Mouse (Mus musculus) midbrain, embryonic 14.5 days (tissue): Measurements from ENCODE around the gene Npc2. TPM values are rescaled to one million over a fixed set of nuclear protein-coding genes. Genes with fewer than 3 reads are reported as not detected.

ENCODE experiments used
- ATAC-seq: fragments of 200-750 bp; cut with Nextera tagmentation; 2 replicates; pipeline ENCODE4 v1.8.0; 2017; ENCODE audit warnings: moderate number of reproducible peaks, moderate library complexity; ENCODE audit not compliant: low FRiP score, low TSS enrichment
- DNase-seq: peaks from one replicate; pipeline ENCODE4 v3.0.0-alpha.2; 2015
- H3K27ac ChIP-seq: fragments of 300-500 bp; sonication (generic); replicated peaks from 2 replicates; pipeline ENCODE4 v1.5.1; 2014; ENCODE audit warnings: mild to moderate bottlenecking, low read depth, low read length, moderate library complexity
- H3K27me3 ChIP-seq: fragments of 300-500 bp; sonication (generic); 2 replicates; pipeline ENCODE4 v1.6.1; 2014; ENCODE audit warnings: low read length, control low read depth, mixed read lengths; ENCODE audit not compliant: control insufficient read depth, insufficient read depth
- H3K36me3 ChIP-seq: fragments of 300-500 bp; sonication (generic); 2 replicates; pipeline ENCODE4 v1.6.1; 2014; ENCODE audit warnings: low read length, control low read depth; ENCODE audit not compliant: control insufficient read depth, insufficient read depth
- H3K4me1 ChIP-seq: fragments of 300-500 bp; sonication (generic); 2 replicates; pipeline ENCODE4 v1.6.1; 2014; ENCODE audit warnings: mild to moderate bottlenecking, antibody characterized with exemption, low read length, control low read depth; ENCODE audit not compliant: control insufficient read depth, insufficient read depth
- H3K4me2 ChIP-seq: fragments of 300-500 bp; sonication (generic); 2 replicates; pipeline ENCODE4 v1.6.1; 2014; ENCODE audit warnings: mild to moderate bottlenecking, low read length, moderate library complexity
- H3K4me3 ChIP-seq: fragments of 300-500 bp; sonication (generic); replicated peaks from 2 replicates; pipeline ENCODE4 v1.5.1; 2014; ENCODE audit warnings: low read depth, low read length
- H3K9ac ChIP-seq: fragments of 300-500 bp; sonication (generic); replicated peaks from 2 replicates; pipeline ENCODE4 v1.6.1; 2014; ENCODE audit warnings: mild to moderate bottlenecking, low read length, moderate library complexity
- H3K9me3 ChIP-seq: fragments of 300-500 bp; sonication (generic); 2 replicates; pipeline ENCODE4 v1.6.1; 2016; ENCODE audit warnings: low read length, control low read depth, mixed read lengths; ENCODE audit not compliant: control insufficient read depth
- WGBS: fragments of 180-500 bp; shearing (Covaris S2); extraction: QIAGEN DNeasy Blood & Tissue Kit; methylation state at CpG from one replicate; pipeline ENCODE4 v1.1.7; 2014; 5-methylcytosine and 5-hydroxymethylcytosine counted together
- polyA plus RNA-seq: library from polyadenylated mRNA; unstranded; fragments of >200 nt; fragmentation: Nextera tagmentation; extraction: Ambion mirVana; gene quantifications from 2 replicates; pipeline ENCODE4 v1.2.1, GENCODE M21; 2014

Gene Npc2
- 56.2 and 61.0 TPM in 2 replicates for polyA plus RNA-seq

DNA sequence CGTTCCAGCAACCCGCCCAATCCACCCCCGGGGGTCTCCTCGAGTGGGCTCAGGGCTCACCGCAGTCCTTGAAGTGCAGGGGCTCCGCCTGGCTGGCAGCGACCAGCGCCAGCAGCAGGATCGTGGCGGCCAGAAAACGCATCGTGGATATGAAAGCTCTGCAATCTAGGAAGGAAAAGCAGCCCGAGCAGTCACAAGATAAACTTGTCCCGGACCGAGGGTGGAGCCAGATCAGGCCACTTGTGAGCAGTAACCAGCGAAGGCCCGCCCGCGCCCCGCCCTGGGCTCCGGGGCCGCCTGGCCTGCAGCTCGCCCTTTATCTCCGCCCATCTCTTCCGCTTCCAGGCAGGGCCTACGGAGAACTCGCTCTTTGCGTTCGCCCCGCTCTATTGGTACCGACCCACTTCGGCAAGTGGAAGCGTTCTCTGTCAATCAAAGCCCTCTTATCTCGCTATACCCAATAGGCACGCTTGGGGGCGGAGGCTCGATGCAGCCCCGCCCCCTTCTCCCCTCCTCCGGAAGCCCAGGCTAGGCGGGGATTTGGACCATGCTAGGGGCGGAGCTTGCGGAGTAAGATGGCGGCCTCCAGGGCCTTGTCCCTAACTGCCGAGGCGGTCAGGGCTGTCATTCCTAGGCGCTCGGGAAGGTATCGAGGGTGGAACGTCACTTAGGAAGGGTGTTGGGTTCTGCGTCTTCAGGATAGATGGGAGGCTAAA is at the start of gene Npc2, which contains the start of gene Isca2:
TSS of gene Npc2 (minus strand) at position 427 of the 716 bp plus-strand sequence.
TSS of gene Isca2 (plus strand) at position 526 of the 716 bp plus-strand sequence.
- under 1% methylated on average over 50 of the region's 50 CpGs for WGBS
- no peaks in the 10 kb centered on the region for H3K27me3 ChIP-seq
- peaks cover 20% of the 10 kb centered on the region for H3K4me1 ChIP-seq
- H3K9ac ChIP-seq = peak within 1 kb of the TSS; percentile 74
- H3K4me3 ChIP-seq = peak within 1 kb of the TSS; percentile 79
- ATAC-seq (peak; percentile 98), DNase-seq (peak; percentile 100)
- peaks cover 6% of the 10 kb centered on the region; the same call in 1 of the 2 replicates for H3K36me3 ChIP-seq
- H3K27ac ChIP-seq = peak within 1 kb of the TSS; percentile 85
- no peaks in the 10 kb centered on the region for H3K9me3 ChIP-seq
- H3K4me2 ChIP-seq = peak within 1 kb of the TSS; percentile 81

DNA sequence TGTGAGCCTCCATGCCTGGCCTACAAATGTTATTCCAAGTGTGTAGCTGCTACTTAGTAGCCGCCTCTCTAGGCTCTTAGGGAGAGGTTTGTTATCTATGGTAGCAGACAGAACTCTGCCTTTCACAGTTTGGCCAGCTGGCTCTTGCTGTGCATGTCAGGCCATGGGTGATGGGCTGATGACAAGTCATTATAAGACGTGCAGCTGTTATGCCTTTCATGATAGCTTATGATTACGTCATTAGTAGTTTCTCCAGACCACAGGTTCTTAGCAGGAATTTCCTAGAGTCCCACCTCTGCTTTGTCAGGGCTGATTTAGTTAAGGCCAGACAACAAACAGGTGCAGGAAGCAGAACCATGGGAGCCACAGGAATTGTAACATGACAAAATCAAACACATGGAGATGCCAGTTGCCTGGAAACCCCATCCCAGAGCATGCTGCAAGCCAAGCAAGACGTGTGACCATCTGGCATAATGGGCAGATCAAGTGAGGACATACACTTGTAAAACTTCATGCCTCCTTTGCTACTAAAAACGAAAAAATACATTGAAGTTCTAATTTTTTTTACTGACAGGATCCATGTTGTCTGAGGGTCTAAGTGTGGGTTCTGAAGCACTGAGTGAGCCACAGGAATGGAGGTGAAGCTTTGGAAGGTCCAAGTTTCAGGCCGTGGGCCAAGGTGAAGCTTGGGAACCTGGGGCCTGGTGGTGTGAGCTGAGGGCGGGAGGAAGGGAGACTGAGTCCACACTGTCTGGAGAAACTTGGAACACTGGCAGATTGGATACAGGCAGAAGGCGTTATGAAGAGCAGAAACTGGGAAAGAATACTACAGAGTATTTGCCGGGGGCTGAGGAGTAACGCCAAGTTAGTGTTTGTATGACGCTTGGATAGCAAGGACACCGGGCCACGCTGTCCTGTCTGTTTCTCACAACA is 46.5 kb upstream of the Npc2 start:
- ATAC-seq = no peak
- no peaks in the 10 kb centered on the region for H3K9me3 ChIP-seq
- H3K4me3 ChIP-seq = no peak overlapping the region
- no peaks in the 10 kb centered on the region for H3K36me3 ChIP-seq
- no peaks in the 10 kb centered on the region for H3K4me1 ChIP-seq
- H3K4me2 ChIP-seq = no peak overlapping the region
- 87% methylated on average over 13 of the region's 13 CpGs for WGBS
- DNase-seq = no peak
- H3K27ac ChIP-seq = no peak overlapping the region
- H3K9ac ChIP-seq = no peak overlapping the region
- no peaks in the 10 kb centered on the region for H3K27me3 ChIP-seq

- Histone ChIP-seq H3K4me3 (no peak overlapping the region), H3K4me2 (no peak overlapping the region), H3K36me3 (no peaks in the 10 kb centered on the region), H3K27me3 (no peaks in the 10 kb centered on the region), H3K9ac (no peak overlapping the region), H3K9me3 (no peaks in the 10 kb centered on the region), H3K27ac (no peak overlapping the region), H3K4me1 (no peaks in the 10 kb centered on the region)
- ATAC-seq (no peak), DNase-seq (no peak)
- WGBS = 67% methylated on average over 4 of the region's 4 CpGs
Measured at GRCm38 (mm10) chr12:84818496-84818895, 45.5 kb upstream of the Npc2 start.

- Histone ChIP-seq H3K9ac (no peak overlapping the region), H3K4me3 (no peak overlapping the region), H3K36me3 (no peaks in the 10 kb centered on the region), H3K27ac (no peak overlapping the region), H3K4me2 (no peak overlapping the region), H3K4me1 (no peaks in the 10 kb centered on the region), H3K9me3 (no peaks in the 10 kb centered on the region), H3K27me3 (no peaks in the 10 kb centered on the region)
- ATAC-seq = no peak
- no peak for DNase-seq
- 83% methylated on average over 3 of the region's 3 CpGs for WGBS
Measured at GRCm38 (mm10) chr12:84814663-84815325, 41.8 kb upstream of the Npc2 start.

DNA sequence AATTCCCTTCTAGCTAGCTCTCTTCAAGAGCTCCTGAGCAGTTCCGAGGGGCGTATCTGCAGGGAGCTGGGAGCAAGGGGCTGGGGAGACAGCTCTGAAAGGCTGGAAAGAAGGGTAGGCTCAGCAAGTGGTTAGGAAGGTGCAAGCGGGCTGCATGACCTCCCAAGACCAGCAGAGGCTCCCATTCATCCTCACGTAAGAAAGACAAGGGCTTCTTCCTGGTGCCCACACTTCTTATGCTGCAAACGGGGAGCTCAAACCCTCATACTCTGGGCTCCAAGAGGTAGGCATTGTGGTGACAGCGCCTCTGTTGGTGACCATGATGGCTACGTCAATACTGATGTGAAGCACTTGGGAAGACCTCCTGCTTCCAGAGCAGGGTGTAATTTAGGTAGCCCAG is 40.8 kb upstream of the Npc2 start:
- no peaks in the 10 kb centered on the region for H3K27me3 ChIP-seq
- no peak overlapping the region for H3K9ac ChIP-seq
- H3K4me2 ChIP-seq = no peak overlapping the region
- DNase-seq (no peak), ATAC-seq (no peak)
- no peaks in the 10 kb centered on the region for H3K9me3 ChIP-seq
- no peaks in the 10 kb centered on the region for H3K36me3 ChIP-seq
- 47% methylated on average over 7 of the region's 7 CpGs for WGBS
- no peak overlapping the region for H3K4me3 ChIP-seq
- no peak overlapping the region for H3K27ac ChIP-seq
- H3K4me1 ChIP-seq = no peaks in the 10 kb centered on the region

DNA sequence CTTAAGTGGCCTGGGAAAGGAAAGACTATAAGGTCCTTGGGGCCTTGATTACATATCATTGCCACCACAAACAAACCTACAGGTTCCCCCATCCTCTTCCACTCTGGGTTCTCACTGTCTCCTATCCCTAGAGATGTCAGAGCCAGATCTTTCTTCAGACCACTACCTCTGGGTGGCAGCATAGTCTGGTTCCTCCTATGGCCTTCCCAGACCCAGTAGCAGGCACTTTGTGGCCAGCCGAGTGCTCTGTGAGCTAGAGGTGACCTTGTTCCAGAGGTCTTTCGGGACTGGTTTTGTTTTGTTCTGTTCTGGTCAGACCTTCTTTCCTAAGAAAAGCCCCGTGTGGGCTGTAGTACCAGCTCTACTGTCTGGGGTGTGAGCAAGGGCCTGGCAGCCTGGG is 39.1 kb upstream of the Npc2 start:
- Histone ChIP-seq H3K27me3 (no peaks in the 10 kb centered on the region), H3K4me1 (no peaks in the 10 kb centered on the region), H3K36me3 (no peaks in the 10 kb centered on the region), H3K4me3 (no peak overlapping the region), H3K9me3 (no peaks in the 10 kb centered on the region), H3K4me2 (no peak overlapping the region), H3K27ac (no peak overlapping the region), H3K9ac (no peak overlapping the region)
- DNase-seq (no peak), ATAC-seq (no peak)
- 60% methylated on average over 3 of the region's 3 CpGs for WGBS

DNA sequence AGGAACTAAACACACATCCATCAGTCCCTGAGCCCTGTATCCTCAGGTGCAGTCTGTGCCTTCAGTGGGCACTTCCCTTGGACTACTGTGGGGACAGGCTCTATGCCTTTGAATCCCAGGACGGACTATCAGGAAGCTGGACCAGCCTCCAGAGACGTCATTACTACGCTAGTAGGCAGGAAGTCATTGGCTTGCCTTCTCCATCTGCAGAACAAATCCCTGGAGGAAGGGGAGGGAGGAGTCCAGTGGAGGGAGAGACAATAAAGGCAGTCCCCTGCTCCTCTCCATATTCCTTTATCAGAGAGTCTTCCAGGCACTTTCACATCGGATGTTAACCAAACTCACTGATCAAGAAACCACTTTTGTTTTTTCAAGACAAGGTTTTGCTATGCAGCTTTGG is 38.6 kb upstream of the Npc2 start:
- Histone ChIP-seq H3K27ac (no peak overlapping the region), H3K36me3 (no peaks in the 10 kb centered on the region), H3K27me3 (no peaks in the 10 kb centered on the region), H3K4me3 (no peak overlapping the region), H3K9ac (no peak overlapping the region), H3K9me3 (no peaks in the 10 kb centered on the region), H3K4me2 (no peak overlapping the region), H3K4me1 (no peaks in the 10 kb centered on the region)
- ATAC-seq (no peak), DNase-seq (no peak)
- 64% methylated on average over 4 of the region's 4 CpGs for WGBS

DNA sequence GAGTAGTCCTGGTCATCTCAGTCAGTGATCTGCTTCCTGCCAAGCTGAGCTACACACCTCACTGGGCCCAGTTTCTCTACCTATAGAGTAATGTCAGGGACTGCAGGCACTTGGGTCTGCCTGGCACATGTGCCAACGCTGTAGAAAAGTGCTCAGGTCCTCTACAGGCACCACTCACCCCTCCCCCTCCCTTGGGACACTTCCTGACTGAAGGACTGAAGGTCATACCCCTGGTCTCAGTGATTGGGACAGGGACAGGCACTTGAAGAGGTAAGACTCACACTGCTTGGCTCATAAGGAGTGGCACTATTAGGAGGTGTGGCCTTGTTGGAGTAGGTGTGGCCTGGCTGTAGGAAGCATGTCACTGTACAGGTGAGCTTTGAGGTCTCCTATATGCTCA is 37.9 kb upstream of the Npc2 start:
- H3K4me3 ChIP-seq = no peak overlapping the region
- H3K4me2 ChIP-seq = no peak overlapping the region
- DNase-seq = no peak
- H3K36me3 ChIP-seq = no peaks in the 10 kb centered on the region
- ATAC-seq = no peak
- no peaks in the 10 kb centered on the region for H3K9me3 ChIP-seq
- no peak overlapping the region for H3K27ac ChIP-seq
- no peaks in the 10 kb centered on the region for H3K4me1 ChIP-seq
- WGBS = 84% methylated on average over 1 of the region's 1 CpGs
- H3K9ac ChIP-seq = no peak overlapping the region
- no peaks in the 10 kb centered on the region for H3K27me3 ChIP-seq
